Mouse (Mus musculus) kidney, postnatal 4 days (tissue): ENCODE measurements at regions not wholly inside any gene's neighbourhood (a gene's known extent, or its start where the extent isn't known, plus 50 kb on each side); places are given as distances from the start of the nearest gene placed in this dataset.
A peak's percentile ranks its signal among the peaks of the same experiment; 100 is the strongest.
"Not testable (repeated sequence)": the region's sequence is repeated elsewhere in the genome, so short reads cannot be mapped to it uniquely, and the experiment has no call there.

Experiments
- DNase-seq, 2 experiments: peaks; one replicate each; pipeline ENCODE4 v3.0.0; 2021; ENCODE audit warnings: mixed read lengths in 2 of 2

DNA sequence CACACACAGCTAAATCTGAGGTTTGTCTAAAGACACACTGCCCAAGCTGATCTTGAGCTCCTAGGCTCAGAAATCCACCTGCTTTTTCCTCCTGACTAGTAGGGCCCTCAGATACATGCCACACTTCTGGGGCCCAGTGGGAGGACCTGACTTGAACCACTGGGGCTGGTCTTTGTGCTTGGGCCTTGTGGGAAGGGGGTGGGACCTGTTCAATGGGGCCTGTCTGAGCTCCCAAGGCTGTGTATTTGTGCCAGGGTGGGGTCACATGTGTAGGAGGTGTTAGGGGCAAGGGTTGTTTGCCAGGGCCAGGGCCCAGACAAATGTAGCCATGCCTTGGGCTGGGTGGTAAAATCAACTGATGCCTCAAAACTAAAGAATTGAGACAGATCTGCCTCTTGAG is 56.8 kb downstream of the Gm8765 start:
- DNase-seq, result not testable (repeated sequence)

DNA sequence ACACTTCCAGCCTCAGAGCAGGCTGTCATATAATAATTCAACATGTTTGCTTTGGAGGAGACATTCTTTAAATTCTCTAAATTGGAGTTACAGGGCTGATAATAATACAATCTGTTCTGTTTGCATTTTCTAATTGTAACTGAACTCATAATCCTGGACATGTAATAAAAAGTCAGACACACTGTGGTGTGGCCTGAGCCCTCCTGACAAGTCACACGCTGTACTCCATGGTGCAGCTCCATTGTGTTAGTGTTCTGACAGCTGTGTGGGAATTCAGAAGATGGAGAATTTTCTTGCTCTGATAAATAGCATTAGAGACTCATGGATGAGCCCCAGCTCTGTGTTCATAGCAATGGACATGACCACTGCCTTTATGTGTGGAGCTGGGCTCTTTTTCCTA is 58.2 kb downstream of the Gm8765 start:
- DNase-seq, result not testable (repeated sequence)

DNA sequence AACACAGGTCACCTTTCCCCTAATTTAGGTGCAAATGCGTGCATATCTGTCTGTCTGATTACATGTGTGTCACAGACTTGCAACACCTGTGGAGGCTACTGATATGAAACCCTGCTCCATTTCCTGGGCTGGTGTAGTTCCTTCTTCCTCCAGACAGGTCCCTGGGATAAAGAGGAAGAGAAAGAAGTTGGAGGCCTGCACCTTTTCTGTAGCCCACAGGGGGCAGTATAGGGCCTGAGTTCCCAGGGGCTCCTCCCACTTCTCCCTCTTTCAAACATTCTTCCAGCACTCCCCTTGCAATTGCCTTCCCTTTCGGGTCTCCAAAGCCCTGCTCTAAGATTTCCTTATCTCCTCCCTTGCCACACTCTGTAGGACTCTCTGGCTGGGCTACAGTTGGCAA is 66.5 kb downstream of the Gm8765 start:
- DNase-seq, result peak in 1 of 2 experiments; percentile 14

DNA sequence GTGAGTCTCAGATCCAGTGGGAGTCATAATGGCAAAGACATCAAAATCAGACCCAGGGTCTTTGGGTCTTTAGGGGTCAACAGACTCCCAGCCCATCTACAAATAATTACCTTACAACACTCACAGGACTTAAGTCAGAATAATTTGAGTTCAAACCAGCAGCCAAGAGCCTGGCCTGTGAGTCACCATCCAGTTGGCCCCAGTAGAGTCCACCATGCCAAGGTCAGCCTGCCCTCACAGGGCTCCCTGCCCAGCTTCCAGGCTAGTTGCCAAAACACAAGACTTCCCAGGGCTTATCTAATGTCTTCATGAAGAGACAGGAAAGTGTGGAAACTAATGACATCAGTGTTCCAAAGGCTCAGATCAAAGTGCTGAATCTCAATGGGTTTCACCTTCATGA is 81.9 kb downstream of the Gm8765 start:
- not testable (repeated sequence) for DNase-seq

DNA sequence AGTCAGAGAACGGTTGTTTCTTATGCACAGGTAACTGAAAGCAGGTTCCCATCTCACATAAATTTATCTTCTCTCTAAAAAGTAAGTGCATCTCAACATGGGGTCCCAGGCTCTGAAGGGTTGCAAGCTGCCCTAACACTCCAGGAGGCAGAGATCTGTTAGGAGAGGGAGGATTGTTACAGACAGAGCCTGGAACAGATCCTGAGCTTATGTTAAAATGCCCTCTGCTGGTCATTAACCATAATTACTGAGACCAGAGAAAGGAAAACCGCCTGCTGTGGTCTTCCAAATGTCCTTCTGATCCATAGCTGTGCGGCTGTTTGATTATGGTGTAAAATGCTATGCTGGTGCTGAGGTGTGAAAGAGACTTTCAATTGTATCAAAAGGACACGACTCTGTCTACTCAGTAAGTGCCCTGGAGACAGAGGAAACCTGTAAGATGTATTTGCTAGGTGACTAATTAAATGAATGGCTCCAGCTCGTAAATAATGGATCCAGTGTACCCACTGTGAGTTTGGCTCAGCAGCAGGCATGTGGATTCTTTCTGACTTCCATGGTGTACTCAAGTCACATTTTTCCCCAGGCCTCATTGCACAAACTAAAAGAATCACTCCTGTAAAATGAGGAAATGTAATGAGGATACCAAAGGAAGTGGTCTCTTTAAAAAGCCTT is 131.9 kb downstream of the Gm8765 start:
- DNase-seq, result peak in 1 of 2 experiments; percentile 14
